Mouse (Mus musculus) liver, postnatal 0 days (tissue): ENCODE measurements around the gene Six3.

Source experiments
- CTCF ChIP-seq: sonication (generic); IDR thresholded peaks from 2 replicates; pipeline ENCODE4 v1.5.1; 2016; ENCODE audit warnings: antibody characterized with exemption, low read depth
- EP300 ChIP-seq: IDR thresholded peaks from 2 replicates; pipeline ENCODE4 v1.6.1; 2016; ENCODE audit warnings: antibody characterized with exemption, low read depth, mild to moderate bottlenecking

- TF ChIP-seq EP300, result no peak
- TF ChIP-seq CTCF, result no peak
Measured at GRCm38 (mm10) chr17:85620086-85620481, 6.7 kb downstream of the Six3 start.
